Mouse (Mus musculus): Measurements from ENCODE around the gene Csmd2. TPM values are rescaled to one million over a fixed set of nuclear protein-coding genes. Genes with fewer than 3 reads are reported as not detected.
A peak's percentile ranks its signal among the peaks of the same experiment; 100 is the strongest.

The Csmd2 gene
- polyA plus RNA-seq, 1 experiment from 2014 or later = 0.03 TPM

DNA sequence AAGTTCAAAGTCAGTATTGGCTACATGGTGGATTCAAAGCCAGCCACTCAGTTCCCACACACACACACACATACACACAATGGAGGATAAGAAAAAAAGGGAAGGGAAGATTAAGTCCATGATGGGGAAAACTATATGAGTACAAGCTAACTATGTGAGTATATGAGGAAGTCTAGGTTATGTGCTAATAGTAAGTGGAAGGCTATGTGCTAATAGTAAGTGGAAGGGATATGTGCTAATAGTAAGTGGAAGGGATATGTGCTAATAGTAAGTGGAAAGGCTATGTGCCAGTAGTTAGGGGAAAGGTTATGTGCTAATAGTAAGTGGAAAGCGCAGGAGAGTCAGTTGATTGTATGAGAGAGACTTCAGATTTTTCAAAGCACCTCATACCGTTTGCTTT is 453.6 kb downstream of the Csmd2 start:
- ATAC-seq (replicated peaks; ENCODE audit: low FRiP score) (no peak), DNase-seq (ENCODE audit: low spot score) (no peak)
- no peaks in the 10 kb centered on the region for H3K27me3 ChIP-seq (replicated peaks; ENCODE audit: control insufficient read depth, insufficient read depth, low read length)
- no peak overlapping the region for H3K4me3 ChIP-seq (ENCODE audit: low read depth, low read length)
- H3K27ac ChIP-seq (ENCODE audit: low read depth, low read length) = no peak overlapping the region
- no peaks in the 10 kb centered on the region for H3K9me3 ChIP-seq (ENCODE audit: control insufficient read depth, low read length)
- no peak overlapping the region for H3K9ac ChIP-seq (ENCODE audit: low read depth, low read length)
- WGBS = 87% methylated on average over 2 of the region's 2 CpGs
- no peak overlapping the region for H3K4me2 ChIP-seq
- no peaks in the 10 kb centered on the region for H3K4me1 ChIP-seq (replicated peaks; ENCODE audit: control insufficient read depth, insufficient read depth, low read length)
- no peaks in the 10 kb centered on the region for H3K36me3 ChIP-seq (ENCODE audit: control insufficient read depth, insufficient read depth, low read length)

DNA sequence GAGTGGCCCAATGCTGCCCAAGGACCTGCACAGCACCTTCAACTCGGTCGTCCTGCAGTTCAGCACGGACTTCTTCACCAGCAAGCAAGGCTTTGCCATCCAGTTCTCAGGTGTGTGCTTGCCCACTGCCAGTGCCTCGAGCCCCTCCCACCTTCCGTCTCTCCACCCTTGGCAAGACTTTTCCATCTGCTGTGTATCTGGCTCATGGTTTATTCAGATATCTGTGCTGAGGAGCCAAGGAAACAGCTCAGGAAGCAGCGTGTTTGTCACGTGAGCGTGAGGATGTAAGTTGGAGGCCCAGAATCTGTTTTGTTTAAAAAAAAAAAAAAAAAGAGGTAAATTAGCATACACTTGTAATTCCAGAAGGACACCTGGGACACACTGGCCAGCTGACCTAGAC is 455.1 kb downstream of the Csmd2 start:
- 83% methylated on average over 8 of the region's 8 CpGs for whole genome bisulfite sequencing
- Histone ChIP-seq H3K27me3 (replicated peaks; ENCODE audit: control insufficient read depth, insufficient read depth, low read length) (no peaks in the 10 kb centered on the region), H3K4me2 (no peak overlapping the region), H3K36me3 (ENCODE audit: control insufficient read depth, insufficient read depth, low read length) (no peaks in the 10 kb centered on the region), H3K9me3 (ENCODE audit: control insufficient read depth, low read length) (no peaks in the 10 kb centered on the region), H3K27ac (ENCODE audit: low read depth, low read length) (no peak overlapping the region), H3K4me1 (replicated peaks; ENCODE audit: control insufficient read depth, insufficient read depth, low read length) (no peaks in the 10 kb centered on the region), H3K9ac (ENCODE audit: low read depth, low read length) (no peak overlapping the region), H3K4me3 (ENCODE audit: low read depth, low read length) (no peak overlapping the region)
- no peak for DNase-seq (ENCODE audit: low spot score)
- ATAC-seq (replicated peaks; ENCODE audit: low FRiP score) = no peak

DNA sequence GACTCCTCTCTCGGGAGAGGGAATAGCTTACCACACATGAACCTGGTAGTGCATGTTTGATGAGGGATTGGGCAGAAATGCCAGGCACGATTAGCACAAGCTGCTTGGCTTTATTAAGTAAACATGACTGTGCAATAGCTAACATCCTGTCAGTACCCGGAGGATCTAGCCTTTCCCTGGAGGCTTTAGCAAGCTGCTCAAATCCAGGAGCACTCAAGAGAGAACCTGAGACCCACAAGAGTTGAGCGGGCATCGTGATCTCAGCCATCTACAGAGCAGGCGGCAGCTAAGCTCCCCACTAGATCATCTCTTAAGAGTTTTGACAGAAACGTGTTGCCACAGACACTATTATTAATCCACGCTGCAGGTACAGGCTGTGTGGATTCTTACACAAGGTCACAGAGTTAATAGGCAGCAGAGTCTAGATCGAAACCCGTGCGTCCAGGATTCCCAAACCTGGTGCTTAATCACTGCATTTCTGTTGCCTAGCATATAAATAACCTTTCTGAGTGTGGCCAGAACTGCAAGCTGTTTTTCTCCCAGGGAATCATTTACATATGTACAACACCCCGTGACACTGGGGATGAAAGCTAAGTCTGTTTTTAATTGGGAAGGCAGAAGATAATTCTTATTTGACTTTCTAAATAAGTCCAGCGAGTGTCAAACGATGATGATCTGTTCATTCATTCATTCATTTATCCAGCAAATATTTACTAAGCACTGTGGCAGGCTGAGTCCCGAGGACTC is 458.0 kb downstream of the Csmd2 start:
- Histone ChIP-seq H3K36me3 (ENCODE audit: control insufficient read depth, insufficient read depth, low read length) (no peaks in the 10 kb centered on the region), H3K4me2 (no peak overlapping the region), H3K4me3 (ENCODE audit: low read depth, low read length) (no peak overlapping the region), H3K4me1 (replicated peaks; ENCODE audit: control insufficient read depth, insufficient read depth, low read length) (0 out of 2 replicates have a peak, but pooled peaks cover 1% of the 10 kb centered on the region), H3K9ac (ENCODE audit: low read depth, low read length) (no peak overlapping the region), H3K9me3 (ENCODE audit: control insufficient read depth, low read length) (no peaks in the 10 kb centered on the region), H3K27me3 (replicated peaks; ENCODE audit: control insufficient read depth, insufficient read depth, low read length) (no peaks in the 10 kb centered on the region), H3K27ac (ENCODE audit: low read depth, low read length) (no peak overlapping the region)
- 68% methylated on average over 15 of the region's 15 CpGs for WGBS
- DNase-seq (ENCODE audit: low spot score) (no peak), ATAC-seq (replicated peaks; ENCODE audit: low FRiP score) (no peak)

DNA sequence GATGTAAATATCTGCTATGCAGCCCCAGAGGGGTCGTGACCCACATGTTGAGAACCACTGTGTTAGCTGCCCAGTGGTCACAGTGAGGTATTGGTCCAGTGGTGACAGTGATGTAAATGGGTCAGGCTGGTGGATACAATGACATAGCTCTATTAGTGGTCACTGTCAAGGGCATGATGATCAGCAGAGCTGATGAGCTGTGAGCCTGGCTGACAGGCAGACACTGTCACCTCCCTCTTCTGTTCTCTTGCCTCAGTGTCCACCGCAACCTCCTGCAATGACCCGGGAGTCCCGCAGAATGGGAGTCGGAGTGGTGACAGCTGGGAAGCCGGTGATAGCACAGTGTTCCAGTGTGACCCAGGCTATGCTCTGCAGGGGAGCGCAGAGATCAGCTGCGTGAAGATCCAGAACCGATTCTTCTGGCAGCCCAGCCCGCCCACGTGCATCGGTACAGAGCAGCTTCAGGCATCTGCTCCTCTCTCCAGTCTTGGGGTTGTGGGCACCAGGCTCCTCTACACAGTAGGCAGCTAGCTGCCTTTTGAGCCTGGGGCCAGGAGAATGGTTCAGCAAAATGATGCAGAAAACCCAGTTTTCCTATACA is 461.3 kb downstream of the Csmd2 start:
- H3K4me2 ChIP-seq = no peak overlapping the region
- no peaks in the 10 kb centered on the region for H3K27me3 ChIP-seq (replicated peaks; ENCODE audit: control insufficient read depth, insufficient read depth, low read length)
- H3K27ac ChIP-seq (ENCODE audit: low read depth, low read length) = no peak overlapping the region
- 0 out of 2 replicates have a peak, but pooled peaks cover 5% of the 10 kb centered on the region for H3K4me1 ChIP-seq (replicated peaks; ENCODE audit: control insufficient read depth, insufficient read depth, low read length)
- H3K9ac ChIP-seq (ENCODE audit: low read depth, low read length) = no peak overlapping the region
- H3K36me3 ChIP-seq (ENCODE audit: control insufficient read depth, insufficient read depth, low read length) = no peaks in the 10 kb centered on the region
- H3K4me3 ChIP-seq (ENCODE audit: low read depth, low read length) = no peak overlapping the region
- DNase-seq (ENCODE audit: low spot score) (no peak), ATAC-seq (replicated peaks; ENCODE audit: low FRiP score) (no peak)
- 82% methylated on average over 12 of the region's 12 CpGs for WGBS
- no peaks in the 10 kb centered on the region for H3K9me3 ChIP-seq (ENCODE audit: control insufficient read depth, low read length)

DNA sequence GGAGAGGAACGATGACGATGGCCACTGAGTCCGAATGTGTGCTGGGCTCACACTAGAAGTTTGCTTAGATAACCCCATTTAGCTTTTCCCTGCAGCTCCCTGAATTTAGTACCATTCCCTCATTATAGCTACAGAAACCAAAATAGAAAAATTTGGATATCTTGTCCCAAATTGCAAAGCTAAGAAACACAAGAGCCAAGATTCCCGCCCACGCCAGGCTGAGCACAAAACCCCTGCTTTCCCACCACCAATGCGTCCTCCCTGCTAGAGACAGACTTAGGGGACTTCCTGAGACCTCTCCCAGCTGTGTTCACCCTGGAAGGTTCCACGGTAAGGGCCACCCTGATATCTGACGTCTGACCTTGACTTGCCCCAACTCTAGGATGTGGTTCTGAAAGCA is 462.5 kb downstream of the Csmd2 start:
- Histone ChIP-seq H3K27ac (ENCODE audit: low read depth, low read length) (no peak overlapping the region), H3K4me3 (ENCODE audit: low read depth, low read length) (no peak overlapping the region), H3K27me3 (replicated peaks; ENCODE audit: control insufficient read depth, insufficient read depth, low read length) (no peaks in the 10 kb centered on the region), H3K36me3 (ENCODE audit: control insufficient read depth, insufficient read depth, low read length) (no peaks in the 10 kb centered on the region), H3K9ac (ENCODE audit: low read depth, low read length) (no peak overlapping the region), H3K9me3 (ENCODE audit: control insufficient read depth, low read length) (no peaks in the 10 kb centered on the region), H3K4me1 (replicated peaks; ENCODE audit: control insufficient read depth, insufficient read depth, low read length) (0 out of 2 replicates have a peak, but pooled peaks cover 5% of the 10 kb centered on the region), H3K4me2 (no peak overlapping the region)
- 78% methylated on average over 8 of the region's 8 CpGs for WGBS
- DNase-seq (ENCODE audit: low spot score) = no peak
- ATAC-seq (replicated peaks; ENCODE audit: low FRiP score) = no peak

DNA sequence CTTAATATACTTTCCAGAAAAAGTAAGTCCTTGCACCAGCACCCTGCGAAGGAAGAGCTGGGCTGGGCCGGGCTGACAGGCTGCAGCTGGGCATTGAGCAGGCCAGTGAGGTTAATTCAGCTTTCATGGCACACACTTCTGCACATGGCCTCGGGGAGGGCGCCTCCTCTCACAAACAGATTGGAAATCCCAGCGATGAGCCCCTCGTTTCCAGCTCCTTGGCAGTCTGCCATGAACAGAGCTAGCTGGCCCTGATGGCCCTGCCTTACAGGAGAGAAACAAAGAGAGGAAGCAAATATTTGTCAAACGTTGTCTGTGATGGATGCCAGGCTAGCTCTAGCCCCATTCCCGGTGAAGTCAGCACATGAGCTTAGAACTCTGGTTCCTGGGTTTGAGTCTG is 463.3 kb downstream of the Csmd2 start:
- H3K27me3 ChIP-seq (replicated peaks; ENCODE audit: control insufficient read depth, insufficient read depth, low read length) = no peaks in the 10 kb centered on the region
- H3K9me3 ChIP-seq (ENCODE audit: control insufficient read depth, low read length) = no peaks in the 10 kb centered on the region
- no peak for ATAC-seq (replicated peaks; ENCODE audit: low FRiP score)
- no peak overlapping the region for H3K4me2 ChIP-seq
- H3K27ac ChIP-seq (ENCODE audit: low read depth, low read length) = no peak overlapping the region
- 0 out of 2 replicates have a peak, but pooled peaks cover 5% of the 10 kb centered on the region for H3K4me1 ChIP-seq (replicated peaks; ENCODE audit: control insufficient read depth, insufficient read depth, low read length)
- H3K4me3 ChIP-seq (ENCODE audit: low read depth, low read length) = no peak overlapping the region
- H3K36me3 ChIP-seq (ENCODE audit: control insufficient read depth, insufficient read depth, low read length) = no peaks in the 10 kb centered on the region
- no peak overlapping the region for H3K9ac ChIP-seq (ENCODE audit: low read depth, low read length)
- 37% methylated on average over 8 of the region's 8 CpGs for WGBS
- peak; percentile 40 for DNase-seq (ENCODE audit: low spot score)

DNA sequence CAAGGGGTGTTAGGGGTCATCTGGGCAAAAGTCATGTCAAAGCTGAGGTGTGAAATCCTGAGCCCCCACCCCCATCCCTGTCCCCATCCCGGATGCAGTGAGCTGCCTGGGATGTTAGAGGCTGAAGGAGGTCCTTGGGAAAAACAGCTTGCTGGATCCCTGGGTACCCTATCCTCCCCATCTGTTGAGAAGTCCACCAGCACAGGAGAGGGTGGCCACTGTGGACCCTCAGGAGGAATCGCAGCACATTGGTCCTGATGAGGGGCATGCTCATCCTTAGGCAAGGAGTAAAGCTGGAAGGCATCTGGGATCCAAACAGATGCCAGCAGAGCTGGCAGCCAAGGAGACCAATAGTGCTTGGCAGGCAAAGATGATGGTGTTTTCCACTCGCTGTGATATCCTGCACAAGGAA is 463.7 kb downstream of the Csmd2 start:
- H3K27ac ChIP-seq (ENCODE audit: low read depth, low read length) = no peak overlapping the region
- H3K36me3 ChIP-seq (ENCODE audit: control insufficient read depth, insufficient read depth, low read length) = no peaks in the 10 kb centered on the region
- no peak overlapping the region for H3K4me3 ChIP-seq (ENCODE audit: low read depth, low read length)
- 0 out of 2 replicates have a peak, but pooled peaks cover 5% of the 10 kb centered on the region for H3K4me1 ChIP-seq (replicated peaks; ENCODE audit: control insufficient read depth, insufficient read depth, low read length)
- H3K9me3 ChIP-seq (ENCODE audit: control insufficient read depth, low read length) = no peaks in the 10 kb centered on the region
- H3K4me2 ChIP-seq = no peak overlapping the region
- no peak for DNase-seq (ENCODE audit: low spot score)
- 68% methylated on average over 3 of the region's 3 CpGs for WGBS
- H3K9ac ChIP-seq (ENCODE audit: low read depth, low read length) = no peak overlapping the region
- H3K27me3 ChIP-seq (replicated peaks; ENCODE audit: control insufficient read depth, insufficient read depth, low read length) = no peaks in the 10 kb centered on the region
- ATAC-seq (replicated peaks; ENCODE audit: low FRiP score) = no peak

DNA sequence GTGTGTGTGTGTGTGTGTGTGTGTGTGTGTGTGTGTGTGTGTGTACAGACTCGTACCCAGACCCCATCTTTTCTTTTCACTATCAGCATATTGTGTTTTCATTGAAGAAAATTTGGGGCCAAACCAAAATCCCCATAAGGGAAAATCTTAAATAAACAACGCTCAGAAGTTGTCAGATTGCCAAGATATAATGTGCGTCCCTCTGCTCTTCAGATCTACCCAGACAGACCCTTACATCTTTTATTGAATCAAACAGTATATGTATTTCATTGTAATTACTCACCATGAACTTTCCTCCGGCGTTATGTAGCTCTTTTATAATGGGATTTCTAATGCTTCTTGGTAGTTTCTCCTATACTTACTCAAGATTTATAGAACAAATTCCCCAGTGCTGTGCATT is 479.1 kb downstream of the Csmd2 start:
- WGBS = 91% methylated on average over 5 of the region's 5 CpGs

DNA sequence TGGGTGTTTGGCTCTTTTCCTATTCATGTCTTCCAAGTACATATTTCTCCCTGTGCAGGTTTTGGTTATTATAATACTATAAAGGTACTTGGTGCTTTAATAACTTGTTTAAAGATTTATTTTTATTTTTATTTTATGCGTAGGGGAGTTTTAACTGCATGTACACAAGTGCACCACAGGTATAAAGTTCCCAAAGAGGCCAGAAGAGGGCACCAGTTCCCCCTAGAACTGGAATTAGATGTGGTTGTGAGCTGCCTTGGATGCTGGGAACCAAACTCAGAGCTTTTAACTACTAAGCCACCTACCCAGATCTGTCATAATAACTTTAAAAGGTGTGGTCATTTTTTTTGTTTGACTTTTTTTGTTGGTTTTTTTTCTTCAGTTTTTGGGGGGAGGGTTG is 480.4 kb downstream of the Csmd2 start:
- no peaks in the 10 kb centered on the region for H3K4me1 ChIP-seq (replicated peaks; ENCODE audit: control insufficient read depth, insufficient read depth, low read length)
- H3K27ac ChIP-seq (ENCODE audit: low read depth, low read length) = no peak overlapping the region
- H3K9ac ChIP-seq (ENCODE audit: low read depth, low read length) = no peak overlapping the region
- H3K4me3 ChIP-seq (ENCODE audit: low read depth, low read length) = no peak overlapping the region
- no peaks in the 10 kb centered on the region for H3K27me3 ChIP-seq (replicated peaks; ENCODE audit: control insufficient read depth, insufficient read depth, low read length)
- H3K9me3 ChIP-seq (ENCODE audit: control insufficient read depth, low read length) = no peaks in the 10 kb centered on the region
- 81% methylated on average over 1 of the region's 1 CpGs for WGBS
- H3K4me2 ChIP-seq = no peak overlapping the region
- no peaks in the 10 kb centered on the region for H3K36me3 ChIP-seq (ENCODE audit: control insufficient read depth, insufficient read depth, low read length)
- DNase-seq (ENCODE audit: low spot score) = no peak
- no peak for ATAC-seq (replicated peaks; ENCODE audit: low FRiP score)

More for the DNA sequence above, 479.1 kb downstream of the Csmd2 start:
- Histone ChIP-seq H3K4me3 (ENCODE audit: low read depth, low read length) (no peak overlapping the region), H3K4me1 (replicated peaks; ENCODE audit: control insufficient read depth, insufficient read depth, low read length) (no peaks in the 10 kb centered on the region), H3K9me3 (ENCODE audit: control insufficient read depth, low read length) (no peaks in the 10 kb centered on the region), H3K9ac (ENCODE audit: low read depth, low read length) (no peak overlapping the region), H3K36me3 (ENCODE audit: control insufficient read depth, insufficient read depth, low read length) (no peaks in the 10 kb centered on the region), H3K27me3 (replicated peaks; ENCODE audit: control insufficient read depth, insufficient read depth, low read length) (no peaks in the 10 kb centered on the region), H3K27ac (ENCODE audit: low read depth, low read length) (no peak overlapping the region), H3K4me2 (no peak overlapping the region)
- ATAC-seq (replicated peaks; ENCODE audit: low FRiP score) = no peak
- DNase-seq (ENCODE audit: low spot score) = no peak

All from liver, embryonic 11.5 days (tissue).